Mouse (Mus musculus) gastrocnemius, postnatal 36 days (tissue): Measurements from ENCODE around the gene Nme8. TPM values are rescaled to one million over a fixed set of nuclear protein-coding genes. Genes with fewer than 3 reads are reported as not detected.

Source experiments
- DNase-seq, 2 experiments: peaks; one replicate each; pipeline ENCODE4 v3.0.0; 2022
- intact Hi-C: fragments of 180-260 bp; cut with DNase I; formaldehyde crosslinking; loops from one replicate; pipeline ENCODE4 v1.15.1; 2025
- total RNA-seq, 2 experiments: library from RNA; stranded (reverse); gene quantifications; 2 replicates each; pipeline ENCODE4 v1.2.3; 2021

Gene Nme8
- total RNA-seq, 2 experiments from 2014 or later = not detected

GRCm38 (mm10) chr13:19644225-19644624 lies 53.4 kb downstream of the Nme8 start:
- intact Hi-C loops = loop anchor here (5.0 kb wide), 2 partner anchors 277 to 297 kb away; no protein-coding TSS in a partner anchor
- DNase-seq = no peak

GRCm38 (mm10) chr13:19643519-19643918 lies 54.1 kb downstream of the Nme8 start:
- intact Hi-C loops = loop anchor here (5.0 kb wide), 2 partner anchors 276 to 296 kb away; no protein-coding TSS in a partner anchor

GRCm38 (mm10) chr13:19640203-19640851 lies 57.3 kb downstream of the Nme8 start:
- intact Hi-C loops = loop anchor here (5.0 kb wide), 2 partner anchors 273 to 293 kb away; no protein-coding TSS in a partner anchor
- DNase-seq = no peak

More at GRCm38 (mm10) chr13:19643519-19643918, 54.1 kb downstream of the Nme8 start:
- no peak for DNase-seq

GRCm38 (mm10) chr13:19636131-19636530 lies 61.5 kb downstream of the Nme8 start:
- no peak for DNase-seq
- intact Hi-C loops = loop anchor here (10.0 kb wide), 1 partner anchor 181 kb away; no protein-coding TSS in a partner anchor

GRCm38 (mm10) chr13:19630768-19631709 lies 66.6 kb downstream of the Nme8 start:
- intact Hi-C loops = loop anchor here (10.0 kb wide), 1 partner anchor 176 kb away; no protein-coding TSS in a partner anchor
- no peak for DNase-seq

- no peak for DNase-seq
- intact Hi-C loops = no loop called here
Observed at GRCm38 (mm10) chr13:19626473-19626872, 71.1 kb downstream of the Nme8 start.

GRCm38 (mm10) chr13:19624632-19625320 lies 72.8 kb downstream of the Nme8 start:
- no peak for DNase-seq
- intact Hi-C loops = no loop called here

- intact Hi-C loops = no loop called here
- no peak for DNase-seq
Observed at GRCm38 (mm10) chr13:19623228-19623905, 74.2 kb downstream of the Nme8 start.

GRCm38 (mm10) chr13:19622573-19623227 lies 74.9 kb downstream of the Nme8 start, which contains the start of gene Sfrp4:
TSS of gene Sfrp4 (plus strand) at chr13:19623104.
- DNase-seq = peak; percentile 31 to 34
- intact Hi-C loops = no loop called here

GRCm38 (mm10) chr13:19619216-19619927 lies 78.2 kb downstream of the Nme8 start, which contains the start of gene Epdr1:
TSS of gene Epdr1 (minus strand) at chr13:19619927.
- DNase-seq = peak; percentile 29 to 54
- intact Hi-C loops = no loop called here

- intact Hi-C loops = no loop called here
- DNase-seq = peak in 1 of 2 experiments; percentile 25
Observed at GRCm38 (mm10) chr13:19618841-19619215, 78.8 kb downstream of the Nme8 start.

GRCm38 (mm10) chr13:19618081-19618480 lies 79.5 kb downstream of the Nme8 start:
- intact Hi-C loops = no loop called here

GRCm38 (mm10) chr13:19614311-19614710 lies 83.3 kb downstream of the Nme8 start:
- intact Hi-C loops = no loop called here
- DNase-seq = no peak

More at GRCm38 (mm10) chr13:19618081-19618480, 79.5 kb downstream of the Nme8 start:
- no peak for DNase-seq

GRCm38 (mm10) chr13:19613426-19613825 lies 84.2 kb downstream of the Nme8 start:
- no peak for DNase-seq
- intact Hi-C loops = no loop called here

- DNase-seq = no peak
- intact Hi-C loops = no loop called here
Observed at GRCm38 (mm10) chr13:19612963-19613362, 84.6 kb downstream of the Nme8 start.

GRCm38 (mm10) chr13:19612348-19612747 lies 85.2 kb downstream of the Nme8 start:
- DNase-seq = no peak
- intact Hi-C loops = no loop called here

GRCm38 (mm10) chr13:19608120-19608519 lies 89.5 kb downstream of the Nme8 start:
- DNase-seq = no peak
- intact Hi-C loops = no loop called here

- DNase-seq = no peak
- intact Hi-C loops = no loop called here
Observed at GRCm38 (mm10) chr13:19604916-19605315, 92.7 kb downstream of the Nme8 start.

GRCm38 (mm10) chr13:19603719-19604118 lies 93.9 kb downstream of the Nme8 start:
- intact Hi-C loops = no loop called here
- no peak for DNase-seq
